Mouse (Mus musculus) stomach, postnatal 0 days (tissue): Measurements from ENCODE around the gene Slc38a2. TPM values are rescaled to one million over a fixed set of nuclear protein-coding genes. Genes with fewer than 3 reads are reported as not detected.
A peak's percentile ranks its signal among the peaks of the same experiment; 100 is the strongest.

Experiments
- ATAC-seq: fragments of 200-750 bp; cut with Nextera tagmentation; 2 replicates; pipeline ENCODE4 v1.8.0; 2017; ENCODE audit not compliant: low FRiP score, low TSS enrichment
- DNase-seq: peaks from one replicate; pipeline ENCODE4 v3.0.0-alpha.2; 2016; ENCODE audit warnings: low spot score
- H3K27ac ChIP-seq: fragments of 300-500 bp; sonication (generic); replicated peaks from 2 replicates; pipeline ENCODE4 v1.5.1; 2014; ENCODE audit warnings: mild to moderate bottlenecking, control low read depth
- H3K27me3 ChIP-seq: fragments of 300-500 bp; sonication (generic); 2 replicates; pipeline ENCODE4 v1.6.1; 2014; ENCODE audit warnings: low read length; ENCODE audit not compliant: control insufficient read depth, insufficient read depth
- H3K36me3 ChIP-seq: fragments of 300-500 bp; sonication (generic); 2 replicates; pipeline ENCODE4 v1.6.1; 2014; ENCODE audit warnings: low read length, mixed read lengths; ENCODE audit not compliant: control insufficient read depth, insufficient read depth
- H3K4me1 ChIP-seq: fragments of 300-500 bp; sonication (generic); replicated peaks from 2 replicates; pipeline ENCODE4 v1.6.1; 2014; ENCODE audit warnings: antibody characterized with exemption; ENCODE audit not compliant: control insufficient read depth, insufficient read depth
- H3K4me2 ChIP-seq: fragments of 300-500 bp; sonication (generic); replicated peaks from 2 replicates; pipeline ENCODE4 v1.6.1; 2014; ENCODE audit warnings: low read depth, mild to moderate bottlenecking, control low read depth, moderate library complexity
- H3K4me3 ChIP-seq: fragments of 300-500 bp; sonication (generic); 2 replicates; pipeline ENCODE4 v1.5.1; 2014; ENCODE audit warnings: low read depth, low read length, control low read depth
- H3K9ac ChIP-seq: fragments of 300-500 bp; sonication (generic); 2 replicates; pipeline ENCODE4 v1.6.1; 2014; ENCODE audit warnings: mild to moderate bottlenecking, low read length, control low read depth, mixed read lengths
- H3K9me3 ChIP-seq: fragments of 300-500 bp; sonication (generic); 2 replicates; pipeline ENCODE4 v1.6.1; 2016; ENCODE audit warnings: low read length; ENCODE audit not compliant: control insufficient read depth
- CTCF ChIP-seq: IDR thresholded peaks from 2 replicates; pipeline ENCODE4 v1.5.1; 2016; ENCODE audit warnings: antibody characterized with exemption, low read depth, mild to moderate bottlenecking, moderate library complexity
- EP300 ChIP-seq: optimal IDR thresholded peaks from 2 replicates; pipeline ENCODE3; 2016; ENCODE audit warnings: antibody characterized with exemption
- WGBS: fragments of 180-500 bp; shearing (Covaris S2); extraction: QIAGEN DNeasy Blood & Tissue Kit; methylation state at CpG from one replicate; pipeline ENCODE4 v1.1.7; 2014; 5-methylcytosine and 5-hydroxymethylcytosine counted together
- polyA plus RNA-seq: library from polyadenylated mRNA; unstranded; fragments of >200 nt; fragmentation: Nextera tagmentation; extraction: Ambion mirVana; gene quantifications from 2 replicates; pipeline ENCODE4 v1.2.1, GENCODE M21; 2015

The Slc38a2 gene
- polyA plus RNA-seq, 1 experiment from 2014 or later, result 55.3 TPM

- ATAC-seq, result no peak
- H3K27ac ChIP-seq, result no peak overlapping the region; the same call in 1 of the 2 replicates
- no peaks in the 10 kb centered on the region for H3K9me3 ChIP-seq
- H3K4me1 ChIP-seq, result no peaks in the 10 kb centered on the region; the same call in 1 of the 2 replicates
- no peak overlapping the region for H3K4me3 ChIP-seq
- no peak for DNase-seq
- H3K9ac ChIP-seq, result no peak overlapping the region
- no peaks in the 10 kb centered on the region for H3K27me3 ChIP-seq
- 91% methylated on average over 15 of the region's 15 CpGs for WGBS
- no peak for TF ChIP-seq CTCF
- TF ChIP-seq EP300, result no peak
- peaks cover 50% of the 10 kb centered on the region for H3K36me3 ChIP-seq
- H3K4me2 ChIP-seq, result no peak overlapping the region
Observed at GRCm38 (mm10) chr15:96691381-96691780, 8.1 kb downstream of the Slc38a2 start.

- H3K4me1 ChIP-seq, result no peaks in the 10 kb centered on the region; the same call in 1 of the 2 replicates
- no peaks in the 10 kb centered on the region for H3K9me3 ChIP-seq
- no peak overlapping the region for H3K4me2 ChIP-seq
- H3K27me3 ChIP-seq, result no peaks in the 10 kb centered on the region
- no peak for DNase-seq
- no peak overlapping the region for H3K27ac ChIP-seq
- TF ChIP-seq CTCF (no peak), EP300 (no peak)
- ATAC-seq, result no peak
- no peak overlapping the region for H3K9ac ChIP-seq
- peaks cover 50% of the 10 kb centered on the region for H3K36me3 ChIP-seq
- no peak overlapping the region for H3K4me3 ChIP-seq
- WGBS, result 87% methylated on average over 13 of the region's 13 CpGs
Observed at GRCm38 (mm10) chr15:96690829-96691228, 8.7 kb downstream of the Slc38a2 start.

GRCm38 (mm10) chr15:96689919-96690318 is 9.6 kb downstream of the Slc38a2 start:
- Histone ChIP-seq H3K27ac (no peak overlapping the region), H3K27me3 (no peaks in the 10 kb centered on the region), H3K4me2 (no peak overlapping the region), H3K9ac (no peak overlapping the region), H3K9me3 (no peaks in the 10 kb centered on the region), H3K36me3 (peaks cover 50% of the 10 kb centered on the region), H3K4me1 (no peaks in the 10 kb centered on the region), H3K4me3 (no peak overlapping the region)
- no peak for DNase-seq
- no peak for TF ChIP-seq CTCF
- no peak for TF ChIP-seq EP300
- 86% methylated on average over 9 of the region's 9 CpGs for WGBS
- no peak for ATAC-seq

- TF ChIP-seq EP300, result no peak
- TF ChIP-seq CTCF, result no peak
- Histone ChIP-seq H3K4me2 (no peak overlapping the region), H3K36me3 (peaks cover 45% of the 10 kb centered on the region), H3K4me1 (no peaks in the 10 kb centered on the region), H3K9ac (no peak overlapping the region), H3K9me3 (no peaks in the 10 kb centered on the region), H3K4me3 (no peak overlapping the region), H3K27me3 (no peaks in the 10 kb centered on the region), H3K27ac (no peak overlapping the region)
- no peak for ATAC-seq
- no peak for DNase-seq
- WGBS, result 82% methylated on average over 12 of the region's 12 CpGs
Observed at GRCm38 (mm10) chr15:96688784-96689318, 10.7 kb downstream of the Slc38a2 start.

GRCm38 (mm10) chr15:96688036-96688435 is 11.5 kb downstream of the Slc38a2 start:
- TF ChIP-seq EP300, result no peak
- no peak for TF ChIP-seq CTCF
- no peak overlapping the region for H3K9ac ChIP-seq
- peaks cover 38% of the 10 kb centered on the region for H3K36me3 ChIP-seq
- no peak for ATAC-seq
- H3K4me3 ChIP-seq, result no peak overlapping the region
- no peaks in the 10 kb centered on the region for H3K9me3 ChIP-seq
- WGBS, result 79% methylated on average over 6 of the region's 6 CpGs
- no peaks in the 10 kb centered on the region for H3K27me3 ChIP-seq
- H3K4me2 ChIP-seq, result no peak overlapping the region
- DNase-seq, result no peak
- no peaks in the 10 kb centered on the region for H3K4me1 ChIP-seq
- H3K27ac ChIP-seq, result no peak overlapping the region

- Histone ChIP-seq H3K9ac (no peak overlapping the region), H3K4me1 (no peaks in the 10 kb centered on the region), H3K27me3 (no peaks in the 10 kb centered on the region), H3K36me3 (peaks cover 31% of the 10 kb centered on the region), H3K4me2 (no peak overlapping the region), H3K4me3 (no peak overlapping the region), H3K9me3 (no peaks in the 10 kb centered on the region), H3K27ac (no peak overlapping the region)
- WGBS, result 2% methylated on average over 1 of the region's 1 CpGs
- DNase-seq, result no peak
- ATAC-seq, result 0 out of 2 replicates have a peak, but pooled peaks have one; percentile 25
- TF ChIP-seq CTCF, result no peak
- no peak for TF ChIP-seq EP300
Observed at GRCm38 (mm10) chr15:96687366-96687765, 12.2 kb downstream of the Slc38a2 start.
